Mouse (Mus musculus) embryonic fibroblast, embryonic 13.5 days (primary cell): ENCODE results near the gene Rps8. TPM values are rescaled to one million over a fixed set of nuclear protein-coding genes. Genes with fewer than 3 reads are reported as not detected.

ENCODE experiments used
- H3K27ac ChIP-seq: 2 replicates; pipeline ENCODE4 v1.5.1; 2012; ENCODE audit warnings: low read length, control low read depth, inconsistent platforms; ENCODE audit not compliant: insufficient read depth
- H3K4me1 ChIP-seq: 2 replicates; pipeline ENCODE4 v1.6.1; 2011; ENCODE audit warnings: low read length; ENCODE audit not compliant: control insufficient read depth, insufficient read depth
- H3K4me3 ChIP-seq: 2 replicates; pipeline ENCODE4 v1.5.1; 2011; ENCODE audit warnings: mild to moderate bottlenecking, control low read depth, low read length; ENCODE audit not compliant: insufficient read depth
- CTCF ChIP-seq: IDR thresholded peaks from 2 replicates; pipeline ENCODE4 v1.5.1; 2011; ENCODE audit warnings: mild to moderate bottlenecking, control low read depth, low read length, moderate library complexity, borderline replicate concordance; ENCODE audit not compliant: insufficient read depth
- POLR2A ChIP-seq: IDR thresholded peaks from 2 replicates; pipeline ENCODE4 v1.6.1; 2011; ENCODE audit warnings: low read depth, mild to moderate bottlenecking, control low read depth, low read length, moderate library complexity
- polyA plus RNA-seq: library from polyadenylated mRNA; stranded (reverse); fragments of >200 nt; gene quantifications from 2 replicates; pipeline ENCODE4 v1.2.4, GENCODE M21; 2011; ENCODE audit warnings: low read depth; ENCODE audit not compliant: missing spikeins, insufficient read length

Rps8 gene
- polyA plus RNA-seq, 1 experiment: 2,108 TPM

- peak within 1 kb of the TSS; percentile 89 for H3K4me3 ChIP-seq
- 0 out of 2 replicates have a peak within 1 kb of the TSS, but pooled peaks have one; percentile 7 for H3K27ac ChIP-seq
- TF ChIP-seq CTCF (no peak), POLR2A (peak; percentile 42; the same call in 1 of the 2 replicates)
- no peaks in the 10 kb centered on the region for H3K4me1 ChIP-seq
Observed at GRCm38 (mm10) chr4:117181863-117182758, 26.1 kb upstream of the Rps8 start, which contains the start of gene Kif2c. TSS of gene Kif2c (minus strand) at chr4:117182639.

DNA sequence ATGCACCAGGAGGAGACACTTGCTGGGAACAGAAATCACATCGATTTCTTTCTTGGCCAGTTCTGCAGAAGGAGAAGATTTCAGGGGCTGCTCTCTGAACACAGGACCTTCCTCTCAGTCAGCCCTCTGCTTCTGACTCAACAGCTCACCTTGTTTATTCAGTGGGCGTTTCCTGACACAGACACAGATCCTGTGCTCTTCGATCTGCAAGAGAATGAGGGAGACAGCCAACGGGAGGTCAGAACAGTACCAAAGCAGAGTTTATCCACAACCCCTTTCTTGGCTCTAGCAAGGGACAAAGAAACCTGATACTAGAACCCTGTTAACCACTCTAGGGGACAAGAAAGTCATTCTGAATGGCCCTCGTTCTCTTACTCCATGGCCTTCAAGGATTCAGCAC is 13.9 kb upstream of the Rps8 start:
- TF ChIP-seq CTCF (no peak), POLR2A (no peak)
- Histone ChIP-seq H3K27ac (no peak overlapping the region), H3K4me1 (no peaks in the 10 kb centered on the region), H3K4me3 (no peak overlapping the region)

DNA sequence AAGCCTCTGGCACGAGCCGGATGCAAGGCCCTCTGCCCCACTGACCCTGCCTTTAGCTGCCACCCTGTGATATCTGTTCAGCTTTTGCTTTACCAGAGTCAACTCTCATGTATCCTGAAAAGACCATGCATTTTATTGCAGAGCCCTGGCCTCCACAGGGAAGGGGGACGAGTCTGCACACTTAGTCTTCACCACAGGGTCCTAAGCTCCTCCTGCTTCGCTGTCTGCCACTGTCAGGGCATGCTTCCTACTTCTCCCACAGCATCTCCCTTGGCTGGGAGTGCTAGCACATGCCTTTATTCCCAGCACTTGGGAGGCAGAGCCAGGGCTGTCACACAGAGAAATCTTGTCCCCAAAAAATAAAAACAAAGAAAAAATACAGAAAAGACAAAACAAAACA is 5.1 kb upstream of the Rps8 start:
- H3K4me3 ChIP-seq: no peak overlapping the region
- H3K27ac ChIP-seq: no peak overlapping the region
- H3K4me1 ChIP-seq: no peaks in the 10 kb centered on the region
- TF ChIP-seq CTCF (no peak), POLR2A (no peak)

GRCm38 (mm10) chr4:117159666-117160065 is 3.6 kb upstream of the Rps8 start:
- no peak overlapping the region for H3K27ac ChIP-seq
- no peak overlapping the region for H3K4me3 ChIP-seq
- no peaks in the 10 kb centered on the region for H3K4me1 ChIP-seq
- TF ChIP-seq CTCF (no peak), POLR2A (no peak)

GRCm38 (mm10) chr4:117156372-117156771 is 329 bp upstream of the Rps8 start:
- Histone ChIP-seq H3K4me1 (peaks cover 14% of the 10 kb centered on the region), H3K4me3 (peak overlapping the region; percentile 15), H3K27ac (no peak overlapping the region)
- TF ChIP-seq POLR2A (peak; percentile 19; the same call in 1 of the 2 replicates), CTCF (no peak)

- TF ChIP-seq CTCF: no peak
- no peak for TF ChIP-seq POLR2A
- H3K4me1 ChIP-seq: peaks cover 14% of the 10 kb centered on the region
- H3K4me3 ChIP-seq: peak overlapping the region; percentile 75
- peak overlapping the region; percentile 83 for H3K27ac ChIP-seq
Observed at GRCm38 (mm10) chr4:117155020-117155791, 837 bp downstream of the Rps8 start.

- peak overlapping the region; percentile 20; the same call in 1 of the 2 replicates for H3K4me3 ChIP-seq
- H3K27ac ChIP-seq: no peak overlapping the region
- TF ChIP-seq POLR2A: no peak; the same call in 1 of the 2 replicates
- no peak for TF ChIP-seq CTCF
- peaks cover 14% of the 10 kb centered on the region for H3K4me1 ChIP-seq
Observed at GRCm38 (mm10) chr4:117152714-117153113, 3.3 kb downstream of the Rps8 start.

DNA sequence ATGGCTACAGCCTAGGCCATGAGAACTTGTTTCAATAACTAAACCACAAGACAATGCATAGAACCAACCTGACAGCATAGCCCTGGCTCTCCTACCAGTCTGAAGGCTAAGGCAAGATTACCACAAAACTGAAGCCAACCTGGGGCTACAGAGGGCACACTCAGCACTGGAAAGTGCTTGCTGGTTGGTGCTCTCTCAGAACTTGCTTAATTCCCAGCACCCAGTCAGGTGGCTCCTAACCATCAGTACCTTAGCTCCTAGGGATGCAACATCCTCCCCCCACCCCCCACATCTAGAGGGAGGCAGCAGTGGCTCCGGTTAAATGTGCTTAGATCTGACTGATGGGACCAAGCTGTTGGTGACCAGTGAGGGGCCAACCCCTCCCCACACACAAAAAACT is 4.6 kb downstream of the Rps8 start:
- Histone ChIP-seq H3K4me1 (peaks cover 14% of the 10 kb centered on the region), H3K27ac (no peak overlapping the region), H3K4me3 (no peak overlapping the region)
- TF ChIP-seq CTCF (no peak), POLR2A (0 out of 2 replicates have a peak, but pooled peaks have one; percentile 13)

DNA sequence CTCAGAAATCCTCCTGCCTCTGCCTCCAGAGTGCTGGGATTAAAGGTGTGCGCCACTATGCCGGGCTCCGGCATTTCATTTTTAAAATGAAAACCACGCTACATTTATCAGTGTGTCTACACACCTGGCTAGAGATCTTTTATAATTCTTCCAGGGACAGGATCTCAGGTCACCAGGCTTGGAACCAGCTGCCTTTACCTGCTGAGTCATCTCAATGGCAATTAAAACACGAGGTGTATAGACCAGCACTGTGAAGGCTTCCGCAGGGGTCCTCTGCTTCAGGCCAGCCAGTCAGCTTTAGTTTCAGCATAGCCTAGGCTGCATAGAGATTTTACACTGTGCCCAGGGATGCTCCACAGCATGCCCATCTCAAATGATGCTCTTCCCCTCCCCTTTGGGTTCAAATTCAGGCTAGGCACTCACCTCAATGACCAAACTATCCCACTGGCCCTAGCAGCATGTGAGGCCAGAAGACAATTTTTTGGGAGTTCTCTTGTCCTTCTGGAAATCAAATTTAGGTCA is 5.8 kb downstream of the Rps8 start:
- Histone ChIP-seq H3K4me3 (no peak overlapping the region), H3K4me1 (peaks cover 14% of the 10 kb centered on the region), H3K27ac (no peak overlapping the region)
- TF ChIP-seq POLR2A (0 out of 2 replicates have a peak, but pooled peaks have one; percentile 25), CTCF (no peak)
